Mouse (Mus musculus) ES-Bruce4 (cell line): Measurements from ENCODE around the gene Fam131c.

Experiments
- CTCF ChIP-seq: IDR thresholded peaks from one replicate; pipeline ENCODE4 v1.8.1; 2011; ENCODE audit warnings: low read depth, low read length
- EP300 ChIP-seq: IDR thresholded peaks from 2 replicates; pipeline ENCODE4 v1.6.1; 2011; ENCODE audit warnings: low read depth, low read length; ENCODE audit not compliant: insufficient read depth

DNA sequence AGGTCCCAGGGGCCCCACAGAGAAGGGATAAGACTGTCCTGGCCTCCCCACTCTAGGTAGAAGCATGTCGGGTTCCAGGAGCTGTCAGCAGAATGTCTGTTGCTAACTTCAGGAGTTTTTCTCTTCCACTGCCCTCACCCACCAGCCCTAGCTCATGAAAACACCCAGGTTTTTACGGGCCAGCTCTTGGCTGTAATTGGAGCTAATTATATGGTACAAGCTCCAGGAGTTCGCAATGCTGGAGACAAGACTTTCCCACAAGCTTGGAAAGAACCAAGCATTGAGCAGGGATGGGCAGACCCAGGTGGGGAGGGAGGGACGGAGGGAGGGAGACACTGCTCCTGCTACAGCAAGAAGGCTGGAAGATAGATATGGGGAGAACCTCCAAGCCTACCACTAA is 40.9 kb upstream of the Fam131c start:
- TF ChIP-seq CTCF (no peak), EP300 (no peak)
